Mouse (Mus musculus): Measurements from ENCODE around the gene Sec24b. TPM values are rescaled to one million over a fixed set of nuclear protein-coding genes. Genes with fewer than 3 reads are reported as not detected.

The Sec24b gene
- total RNA-seq, 2 experiments from 2014 or later = 21.0 to 25.4 TPM

GRCm38 (mm10) chr3:130055416-130056385, 5.7 kb downstream of the Sec24b start:
- no peak for DNase-seq

- peak in 1 of 2 experiments; percentile 8 for DNase-seq
Measured at GRCm38 (mm10) chr3:130054587-130054986, 6.8 kb downstream of the Sec24b start.

GRCm38 (mm10) chr3:130053340-130054066, 7.8 kb downstream of the Sec24b start:
- DNase-seq = no peak

GRCm38 (mm10) chr3:130052541-130053298, 8.6 kb downstream of the Sec24b start:
- peak; percentile 45 to 58 for DNase-seq

- DNase-seq = no peak
Measured at GRCm38 (mm10) chr3:130052116-130052515, 9.2 kb downstream of the Sec24b start.

GRCm38 (mm10) chr3:130040711-130041110, 20.6 kb downstream of the Sec24b start:
- no peak for DNase-seq

- DNase-seq = no peak
Measured at GRCm38 (mm10) chr3:130040017-130040416, 21.3 kb downstream of the Sec24b start.

- DNase-seq = no peak
Measured at GRCm38 (mm10) chr3:130028741-130029140, 32.6 kb downstream of the Sec24b start.

- DNase-seq = peak in 1 of 2 experiments; percentile 14
Measured at GRCm38 (mm10) chr3:130026181-130026580, 35.2 kb downstream of the Sec24b start.

GRCm38 (mm10) chr3:130025556-130025955, 35.8 kb downstream of the Sec24b start:
- DNase-seq = no peak

GRCm38 (mm10) chr3:130012943-130013342, 48.4 kb downstream of the Sec24b start:
- DNase-seq = no peak

GRCm38 (mm10) chr3:130011236-130011635, 50.1 kb downstream of the Sec24b start:
- no peak for DNase-seq

- no peak for DNase-seq
Measured at GRCm38 (mm10) chr3:130006141-130006540, 55.2 kb downstream of the Sec24b start.

GRCm38 (mm10) chr3:130000926-130001325, 60.4 kb downstream of the Sec24b start:
- DNase-seq = no peak

GRCm38 (mm10) chr3:129998526-129998925, 62.8 kb downstream of the Sec24b start:
- no peak for DNase-seq

GRCm38 (mm10) chr3:129998001-129998400, 63.4 kb downstream of the Sec24b start:
- DNase-seq = peak in 1 of 2 experiments; percentile 30

- DNase-seq = no peak
Measured at GRCm38 (mm10) chr3:129997324-129997723, 64.0 kb downstream of the Sec24b start.

GRCm38 (mm10) chr3:129987297-129987696, 74.1 kb downstream of the Sec24b start:
- no peak for DNase-seq

GRCm38 (mm10) chr3:129985335-129985734, 76.0 kb downstream of the Sec24b start:
- no peak for DNase-seq

- no peak for DNase-seq
Measured at GRCm38 (mm10) chr3:129984797-129985196, 76.6 kb downstream of the Sec24b start.

- DNase-seq = no peak
Measured at GRCm38 (mm10) chr3:129982271-129982670, 79.1 kb downstream of the Sec24b start.

GRCm38 (mm10) chr3:129981756-129982155, 79.6 kb downstream of the Sec24b start:
- DNase-seq = no peak
